Mouse (Mus musculus) lung, embryonic 15.5 days (tissue): Measurements from ENCODE around the gene Flt3l. TPM values are rescaled to one million over a fixed set of nuclear protein-coding genes. Genes with fewer than 3 reads are reported as not detected.
"Not testable (repeated sequence)": the region's sequence is repeated elsewhere in the genome, so short reads cannot be mapped to it uniquely, and the experiment has no call there.

Experiments
- ATAC-seq: fragments of 200-750 bp; cut with Nextera tagmentation; 2 replicates; pipeline ENCODE4 v1.8.0; 2017; ENCODE audit warnings: moderate number of reproducible peaks, borderline replicate concordance; ENCODE audit not compliant: low FRiP score, low TSS enrichment; ENCODE audit errors: extremely low read depth
- H3K27ac ChIP-seq: fragments of 300-500 bp; sonication (generic); 2 replicates; pipeline ENCODE4 v1.5.1; 2015; ENCODE audit warnings: moderate library complexity, mild to moderate bottlenecking, inconsistent platforms
- H3K27me3 ChIP-seq: fragments of 300-500 bp; sonication (generic); 2 replicates; pipeline ENCODE4 v1.6.1; 2015; ENCODE audit warnings: inconsistent platforms
- H3K36me3 ChIP-seq: fragments of 300-500 bp; sonication (generic); 2 replicates; pipeline ENCODE4 v1.6.1; 2015; ENCODE audit warnings: inconsistent platforms
- H3K4me1 ChIP-seq: fragments of 300-500 bp; sonication (generic); 2 replicates; pipeline ENCODE4 v1.6.1; 2015; ENCODE audit warnings: inconsistent platforms
- H3K4me2 ChIP-seq: fragments of 300-500 bp; sonication (generic); 2 replicates; pipeline ENCODE4 v1.6.1; 2015; ENCODE audit warnings: inconsistent platforms, mild to moderate bottlenecking, moderate library complexity
- H3K4me3 ChIP-seq: fragments of 300-500 bp; sonication (generic); 2 replicates; pipeline ENCODE4 v1.5.1; 2015; ENCODE audit warnings: mild to moderate bottlenecking, inconsistent platforms
- H3K9ac ChIP-seq: fragments of 300-500 bp; sonication (generic); 2 replicates; pipeline ENCODE4 v1.6.1; 2015; ENCODE audit warnings: inconsistent platforms
- H3K9me3 ChIP-seq: fragments of 300-500 bp; sonication (generic); 2 replicates; pipeline ENCODE4 v1.6.1; 2016; ENCODE audit warnings: inconsistent platforms
- WGBS: fragments of 180-500 bp; shearing (Covaris S2); methylation state at CpG from one replicate; pipeline ENCODE4 v1.1.7; 2015; 5-methylcytosine and 5-hydroxymethylcytosine counted together
- polyA plus RNA-seq: library from polyadenylated mRNA; unstranded; fragments of >200 nt; fragmentation: Nextera tagmentation; extraction: Ambion mirVana; gene quantifications from 2 replicates; pipeline ENCODE4 v1.2.1, GENCODE M21; 2015

Gene Flt3l
- polyA plus RNA-seq, 1 experiment from 2014 or later = 1.5 TPM

DNA sequence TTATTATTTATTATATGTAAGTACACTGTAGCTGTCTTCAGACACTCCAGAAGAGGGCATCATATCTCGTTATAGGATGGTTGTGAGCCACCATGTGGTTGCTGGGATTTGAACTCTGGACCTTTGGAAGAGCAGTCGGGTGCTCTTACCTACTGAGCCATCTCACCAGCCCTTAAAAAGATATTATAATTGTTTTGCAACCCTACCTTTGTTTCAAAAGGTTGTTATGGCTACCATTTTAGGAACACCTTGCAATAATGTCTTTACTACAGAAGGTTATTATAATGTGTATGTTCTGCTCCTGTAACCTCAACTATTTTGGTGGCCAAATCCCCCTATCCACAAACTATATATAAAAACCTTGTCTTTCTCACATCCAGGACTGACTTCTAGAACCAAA lies 16.8 kb upstream of the Flt3l start:
- Histone ChIP-seq H3K4me2 (peak overlapping the region; percentile 83), H3K4me1 (peaks cover 48% of the 10 kb centered on the region)
- not testable (repeated sequence) for H3K4me3 ChIP-seq, H3K36me3 ChIP-seq, H3K27me3 ChIP-seq, H3K27ac ChIP-seq, H3K9me3 ChIP-seq, ATAC-seq, H3K9ac ChIP-seq
- WGBS = 84% methylated on average over 2 of the region's 2 CpGs

DNA sequence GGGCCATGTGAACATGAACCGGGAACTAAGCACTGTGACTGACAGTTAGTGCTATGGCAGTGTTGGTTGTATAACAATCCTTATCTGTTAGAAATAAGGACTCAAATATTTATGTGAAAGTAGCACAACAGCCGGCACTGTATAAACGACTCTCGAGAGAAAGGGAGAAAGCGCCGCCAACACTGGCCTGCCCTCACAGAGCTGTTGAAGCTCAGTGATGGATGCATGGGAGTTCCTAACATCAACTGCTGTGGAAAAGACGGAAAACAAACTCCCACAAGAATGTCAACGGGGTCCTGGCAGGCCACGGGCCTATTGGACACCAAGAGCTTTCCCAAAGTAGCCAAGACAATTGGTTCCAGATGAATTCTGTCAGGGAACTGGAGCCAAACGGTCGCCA lies 15.1 kb upstream of the Flt3l start:
- H3K4me1 ChIP-seq = peaks cover 48% of the 10 kb centered on the region
- ATAC-seq = peak; percentile 7; the same call in 1 of the 2 replicates
- no peak overlapping the region for H3K4me2 ChIP-seq
- 24% methylated on average over 11 of the region's 11 CpGs for WGBS
- H3K9ac ChIP-seq = no peak overlapping the region
- no peaks in the 10 kb centered on the region for H3K27me3 ChIP-seq
- peak overlapping the region; percentile 71 for H3K27ac ChIP-seq
- H3K9me3 ChIP-seq = no peaks in the 10 kb centered on the region
- H3K4me3 ChIP-seq = no peak overlapping the region
- 0 out of 2 replicates have a peak, but pooled peaks cover 8% of the 10 kb centered on the region for H3K36me3 ChIP-seq

DNA sequence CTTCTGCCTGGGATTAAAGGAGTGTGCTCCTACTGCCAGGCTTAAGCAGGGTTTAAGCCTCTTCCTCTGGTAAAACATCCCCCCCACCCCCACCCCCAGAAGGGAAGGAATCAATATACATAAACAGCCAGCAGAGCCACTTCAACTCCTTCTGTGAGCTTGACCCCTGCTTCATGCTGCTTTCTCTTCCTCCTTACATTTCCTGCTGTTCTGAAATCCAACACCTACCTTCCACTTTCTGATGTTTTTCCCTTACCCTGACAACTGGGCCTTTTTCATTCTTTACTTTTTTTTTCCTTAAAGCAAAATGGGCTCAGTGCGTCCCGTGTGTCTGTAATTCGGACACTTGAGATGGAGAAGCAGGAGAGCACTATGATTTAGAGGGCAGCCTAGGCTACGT lies 14.1 kb upstream of the Flt3l start:
- H3K4me3 ChIP-seq = no peak overlapping the region
- no peaks in the 10 kb centered on the region for H3K27me3 ChIP-seq
- H3K27ac ChIP-seq = peak overlapping the region; percentile 71
- no peak overlapping the region for H3K4me2 ChIP-seq
- peaks cover 16% of the 10 kb centered on the region for H3K36me3 ChIP-seq
- no peaks in the 10 kb centered on the region for H3K9me3 ChIP-seq
- H3K9ac ChIP-seq = 0 out of 2 replicates have a peak overlapping the region, but pooled peaks have one; percentile 3
- ATAC-seq = no peak
- H3K4me1 ChIP-seq = peaks cover 45% of the 10 kb centered on the region
- WGBS = 53% methylated on average over 4 of the region's 4 CpGs

DNA sequence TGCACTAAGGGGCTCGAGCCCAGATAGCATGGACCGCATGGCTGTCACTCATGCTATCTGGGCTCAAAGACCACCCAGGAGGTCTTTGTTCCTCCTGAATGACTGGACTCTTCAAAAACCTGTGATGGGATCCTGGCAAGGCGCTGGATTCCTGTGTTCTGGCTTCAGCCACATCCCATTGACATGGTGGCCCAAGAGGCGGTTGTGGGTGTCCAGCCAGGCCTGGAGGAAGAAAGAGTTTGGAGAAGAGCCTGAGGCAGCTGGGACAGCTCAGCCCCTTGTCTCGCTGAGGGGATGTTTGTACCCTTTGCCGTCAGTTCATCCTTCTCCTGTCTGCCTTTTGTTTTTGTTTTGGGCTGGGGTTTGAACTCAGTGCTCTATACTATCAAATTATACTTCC lies 13.3 kb upstream of the Flt3l start:
- H3K4me3 ChIP-seq = no peak overlapping the region
- no peaks in the 10 kb centered on the region for H3K9me3 ChIP-seq
- H3K9ac ChIP-seq = no peak overlapping the region
- H3K27me3 ChIP-seq = no peaks in the 10 kb centered on the region
- peak overlapping the region; percentile 66 for H3K27ac ChIP-seq
- peaks cover 22% of the 10 kb centered on the region for H3K36me3 ChIP-seq
- 50% methylated on average over 6 of the region's 6 CpGs for WGBS
- H3K4me2 ChIP-seq = no peak overlapping the region
- ATAC-seq = no peak
- H3K4me1 ChIP-seq = peaks cover 38% of the 10 kb centered on the region

DNA sequence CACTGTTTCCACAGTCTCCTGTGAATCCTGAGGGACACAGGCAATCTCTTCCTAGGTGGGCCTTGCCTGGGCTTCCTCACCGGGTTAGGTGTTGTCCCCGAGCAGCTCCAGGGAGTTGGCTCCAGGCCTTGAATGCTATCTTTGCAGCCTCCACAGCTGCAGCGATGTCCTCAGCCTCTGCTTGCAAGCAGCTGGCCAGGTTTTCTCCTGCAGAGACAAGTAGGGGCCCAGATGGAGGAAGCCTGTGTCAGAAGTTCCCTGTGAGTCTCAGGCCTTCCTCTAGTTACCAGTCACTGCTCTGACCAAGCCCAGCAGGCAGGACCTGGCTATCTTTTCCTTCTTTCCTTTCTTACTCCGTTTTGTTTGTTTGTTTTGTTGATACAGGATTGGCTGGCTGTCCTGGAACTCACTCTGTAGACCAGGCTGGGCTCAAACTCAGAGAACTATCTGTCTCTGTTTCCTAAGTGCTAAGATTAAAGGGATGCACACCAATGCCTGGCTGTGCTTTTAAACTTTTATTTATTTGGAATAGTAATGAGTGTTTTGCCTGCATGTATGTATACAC lies 12.4 kb upstream of the Flt3l start:
- Histone ChIP-seq H3K4me2 (no peak overlapping the region), H3K27ac (no peak overlapping the region), H3K9me3 (no peaks in the 10 kb centered on the region), H3K4me3 (no peak overlapping the region), H3K36me3 (peaks cover 28% of the 10 kb centered on the region), H3K9ac (no peak overlapping the region), H3K27me3 (no peaks in the 10 kb centered on the region), H3K4me1 (peaks cover 36% of the 10 kb centered on the region)
- 45% methylated on average over 4 of the region's 4 CpGs for WGBS
- no peak for ATAC-seq

DNA sequence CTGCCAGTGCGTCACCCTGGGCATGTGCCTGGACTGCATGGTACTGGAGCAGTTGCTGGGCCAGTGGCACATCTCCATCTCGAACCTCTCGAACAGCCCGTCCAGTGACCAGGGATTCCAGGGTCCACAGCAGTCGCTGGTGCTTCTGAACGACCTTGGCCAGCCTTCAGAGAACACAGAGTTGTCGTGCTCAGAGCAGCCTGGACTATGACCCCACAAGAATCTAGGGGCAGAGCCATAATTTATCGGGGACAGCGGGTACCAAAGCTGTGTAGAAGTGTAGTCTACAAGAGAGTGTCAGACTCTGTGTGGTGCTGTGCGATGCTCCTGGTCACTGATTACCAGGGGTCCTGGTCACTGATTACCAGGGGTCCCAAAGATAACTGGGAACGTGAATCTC lies 11.7 kb upstream of the Flt3l start:
- Histone ChIP-seq H3K27me3 (no peaks in the 10 kb centered on the region), H3K4me1 (peaks cover 32% of the 10 kb centered on the region), H3K9me3 (no peaks in the 10 kb centered on the region), H3K27ac (no peak overlapping the region), H3K9ac (no peak overlapping the region), H3K4me3 (no peak overlapping the region), H3K36me3 (peaks cover 29% of the 10 kb centered on the region), H3K4me2 (no peak overlapping the region)
- 80% methylated on average over 11 of the region's 11 CpGs for WGBS
- ATAC-seq = no peak

DNA sequence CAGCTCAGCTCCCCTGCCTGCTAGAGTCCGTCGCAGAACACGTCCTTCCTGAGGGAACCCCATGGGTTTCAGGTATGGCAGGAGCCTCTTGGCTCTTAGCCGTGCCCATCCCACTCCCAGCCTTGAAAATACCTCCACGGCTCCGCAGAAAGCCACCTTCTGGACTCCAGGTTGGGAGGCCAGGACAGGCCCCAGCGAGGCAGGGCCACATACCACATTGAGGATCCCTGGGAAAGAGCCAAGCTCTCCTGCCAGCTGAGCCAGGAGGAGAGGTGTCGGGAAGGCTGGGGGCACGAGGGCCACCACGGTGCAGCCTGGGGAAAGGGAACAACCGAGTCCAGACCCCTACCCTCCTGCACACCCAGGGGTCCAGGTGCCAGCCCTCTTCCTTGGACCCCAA lies 11.0 kb upstream of the Flt3l start:
- WGBS = 83% methylated on average over 11 of the region's 11 CpGs
- Histone ChIP-seq H3K9me3 (no peaks in the 10 kb centered on the region), H3K4me2 (no peak overlapping the region), H3K4me3 (no peak overlapping the region), H3K27ac (no peak overlapping the region), H3K4me1 (peaks cover 32% of the 10 kb centered on the region), H3K9ac (no peak overlapping the region), H3K27me3 (no peaks in the 10 kb centered on the region), H3K36me3 (peaks cover 33% of the 10 kb centered on the region)
- no peak for ATAC-seq

DNA sequence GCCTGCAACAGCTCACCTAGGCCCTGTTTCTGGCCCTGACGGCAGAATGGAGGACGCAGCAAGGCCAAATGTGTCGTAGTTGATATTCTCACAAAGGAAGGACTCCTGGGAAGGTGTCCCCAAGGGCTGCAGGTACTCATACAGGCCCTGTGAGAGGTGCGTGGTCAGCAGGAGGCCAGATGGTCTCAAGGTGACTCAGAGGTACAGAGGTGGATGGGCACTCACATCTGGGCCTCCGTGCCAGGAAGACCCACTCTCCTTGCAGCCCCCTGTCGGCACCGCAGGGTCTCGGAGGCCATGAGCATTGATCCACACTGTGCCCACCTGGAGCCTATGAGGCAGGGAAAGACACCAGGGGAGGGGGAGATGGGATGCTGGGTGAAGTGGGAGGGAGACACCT lies 9.2 kb upstream of the Flt3l start:
- WGBS = 92% methylated on average over 8 of the region's 8 CpGs
- peaks cover 38% of the 10 kb centered on the region for H3K36me3 ChIP-seq

DNA sequence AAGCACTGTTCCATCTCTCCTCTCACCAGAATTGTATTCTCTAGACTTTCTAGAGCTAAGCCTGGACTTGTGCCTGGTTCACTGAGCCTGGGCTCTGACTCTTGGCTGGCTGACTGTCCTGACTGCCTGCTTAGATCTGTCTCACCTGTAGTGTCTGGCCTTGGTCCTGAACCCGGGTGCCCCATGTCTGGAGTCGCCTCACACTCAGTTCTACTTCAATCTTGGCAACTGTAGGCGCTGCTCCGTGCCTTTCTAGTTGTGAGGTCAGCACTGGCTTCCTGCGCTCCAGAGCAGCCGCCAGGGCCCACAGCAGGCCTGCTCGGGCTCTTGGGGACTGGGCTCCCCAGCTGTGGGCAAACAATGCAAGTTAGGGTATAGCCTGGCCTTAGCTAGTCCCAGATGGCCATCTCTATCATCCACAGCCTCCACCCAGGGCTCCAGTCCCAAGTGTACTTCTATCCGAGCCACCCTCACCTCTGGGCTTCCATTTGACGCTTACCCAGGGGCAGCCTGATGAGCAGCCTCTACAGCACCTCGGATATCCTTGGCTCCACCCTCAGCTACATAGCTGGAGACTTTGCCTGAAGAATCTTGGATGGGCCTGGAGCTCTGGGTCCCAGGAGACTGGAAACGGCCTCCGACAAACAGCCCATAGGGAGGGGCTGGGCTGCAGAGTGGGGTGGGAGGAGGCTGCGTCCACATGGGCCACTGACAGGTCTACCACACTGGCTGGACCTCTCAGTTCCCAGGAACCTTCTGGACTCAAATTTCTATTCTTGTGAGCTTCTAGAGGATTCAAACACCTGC lies 8.3 kb upstream of the Flt3l start:
- H3K4me3 ChIP-seq = no peak overlapping the region
- peaks cover 38% of the 10 kb centered on the region for H3K36me3 ChIP-seq

More for the DNA sequence above, 9.2 kb upstream of the Flt3l start:
- H3K9me3 ChIP-seq = no peaks in the 10 kb centered on the region
- H3K27ac ChIP-seq = no peak overlapping the region
- no peak overlapping the region for H3K4me3 ChIP-seq
- no peak overlapping the region for H3K4me2 ChIP-seq
- no peaks in the 10 kb centered on the region for H3K27me3 ChIP-seq
- H3K4me1 ChIP-seq = peaks cover 15% of the 10 kb centered on the region
- no peak for ATAC-seq
- H3K9ac ChIP-seq = no peak overlapping the region

DNA sequence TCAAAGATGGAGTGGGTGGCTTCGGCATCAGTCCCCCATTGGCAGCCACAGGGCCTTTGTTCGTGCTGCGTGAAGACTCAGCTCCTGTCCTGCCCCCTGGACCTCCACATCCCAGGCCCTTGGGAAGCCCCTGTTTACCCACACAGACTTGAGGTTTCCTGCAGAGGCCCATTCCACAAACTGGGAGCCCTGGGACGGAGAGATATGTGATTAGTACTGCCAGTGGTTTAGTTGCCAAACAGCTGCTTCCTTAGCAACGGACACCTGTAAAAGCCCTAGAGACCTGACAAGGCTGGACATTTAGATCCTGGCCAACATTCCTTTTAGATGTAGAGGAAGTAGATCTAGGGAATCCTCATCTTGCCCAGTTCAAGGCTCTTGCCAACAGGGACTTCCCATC lies 5.7 kb upstream of the Flt3l start:
- Histone ChIP-seq H3K4me3 (no peak overlapping the region), H3K4me1 (no peaks in the 10 kb centered on the region), H3K4me2 (no peak overlapping the region), H3K27ac (no peak overlapping the region), H3K9ac (no peak overlapping the region), H3K36me3 (peaks cover 35% of the 10 kb centered on the region), H3K9me3 (no peaks in the 10 kb centered on the region), H3K27me3 (no peaks in the 10 kb centered on the region; the same call in 1 of the 2 replicates)
- 90% methylated on average over 5 of the region's 5 CpGs for WGBS
- ATAC-seq = no peak

More for the DNA sequence above, 8.3 kb upstream of the Flt3l start:
- Histone ChIP-seq H3K4me1 (peaks cover 9% of the 10 kb centered on the region), H3K27ac (no peak overlapping the region; the same call in 1 of the 2 replicates), H3K4me2 (no peak overlapping the region), H3K27me3 (no peaks in the 10 kb centered on the region), H3K9me3 (no peaks in the 10 kb centered on the region), H3K9ac (no peak overlapping the region)
- 83% methylated on average over 13 of the region's 13 CpGs for WGBS
- ATAC-seq = no peak

DNA sequence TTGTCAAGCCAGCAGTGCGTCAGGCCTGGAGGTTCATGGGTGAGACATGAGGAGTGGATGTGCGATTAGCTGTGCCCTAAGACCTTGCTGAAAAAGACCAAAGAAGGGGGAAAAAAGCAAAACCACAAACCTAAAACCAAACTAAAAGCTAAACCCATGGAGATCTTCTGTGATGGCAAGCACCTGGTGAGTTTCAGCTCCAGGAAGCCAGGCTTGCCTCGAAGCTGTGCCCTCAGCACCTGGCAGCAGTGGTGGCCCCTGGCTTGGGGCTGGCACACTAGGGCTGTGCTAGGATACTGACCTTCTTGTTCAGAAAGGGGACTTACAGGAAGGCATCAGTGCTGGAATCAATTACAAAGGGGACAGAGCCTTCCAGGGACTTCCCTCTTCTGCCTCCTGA lies 5.1 kb upstream of the Flt3l start:
- Histone ChIP-seq H3K27me3 (no peaks in the 10 kb centered on the region; the same call in 1 of the 2 replicates), H3K9ac (no peak overlapping the region), H3K4me3 (no peak overlapping the region), H3K36me3 (peaks cover 30% of the 10 kb centered on the region), H3K27ac (no peak overlapping the region), H3K9me3 (no peaks in the 10 kb centered on the region), H3K4me1 (no peaks in the 10 kb centered on the region), H3K4me2 (no peak overlapping the region)
- WGBS = 94% methylated on average over 3 of the region's 3 CpGs
- no peak for ATAC-seq
